Comparison of ENCODE assay signal across 19 mouse cellular contexts in genomic region chr1:80153125-80153716, GRCm38 (mm10).
A peak's percentile ranks its signal among the peaks of the same experiment; 100 is the strongest.
DNase-seq lines count a peak whose midpoint lies in the region; ATAC-seq and TF ChIP-seq lines count a peak whose summit lies in the region.
"Had no signal": no experiment of that assay in that cellular context is flagged by ENCODE, and none has a peak within 500 bp of the region (broad histone marks: within the 10 kb centered on the region; RNA-seq: fewer than 3 reads in every experiment).

No protein-coding gene starts in this region.

- peaks cover 26% of the 10 kb centered on the region for H3K9me3 ChIP-seq in E14TG2a.4 (ENCODE audit: low read length)
- H3K9me3 ChIP-seq: heart, embryonic 15.5 days; liver, embryonic 12.5 days; midbrain, embryonic 10.5 days had no signal

- H3K4me1 ChIP-seq in E14TG2a.4 (replicated peaks; ENCODE audit: low read depth, low read length) = no peaks in the 10 kb centered on the region; the same call in 1 of the 2 replicates
- H3K4me1 ChIP-seq: heart, embryonic 15.5 days; liver, embryonic 12.5 days; midbrain, embryonic 10.5 days had no signal

- H3K4me3 ChIP-seq in E14TG2a.4 (replicated peaks; ENCODE audit: low read length) = no peak overlapping the region
- H3K4me3 ChIP-seq: heart, embryonic 15.5 days; liver, embryonic 12.5 days; midbrain, embryonic 10.5 days had no signal

- H3K36me3 ChIP-seq in E14TG2a.4 (ENCODE audit: insufficient read depth, low read length) = no peaks in the 10 kb centered on the region
- H3K36me3 ChIP-seq: heart, embryonic 15.5 days; liver, embryonic 12.5 days; midbrain, embryonic 10.5 days had no signal

- no peaks in the 10 kb centered on the region for H3K27me3 ChIP-seq in E14TG2a.4 (ENCODE audit: insufficient read depth, low read length)
- H3K27me3 ChIP-seq: heart, embryonic 15.5 days; liver, embryonic 12.5 days had no signal

- DNase-seq in heart, adult 11 months = peak; percentile 22
- no peak for DNase-seq in heart, adult 8-10 months (ENCODE audit: low spot score)
- peak; percentile 54 for DNase-seq in 416B (ENCODE audit: low read depth)
- no peak for DNase-seq in right cerebral cortex, postnatal 36 days (ENCODE audit: low spot score in 2 of 2)
- DNase-seq in frontal cortex, postnatal 14 days (ENCODE audit: low spot score in 2 of 2) = no peak
- DNase-seq in kidney, postnatal 25 days = no peak
- DNase-seq: adrenal gland, postnatal 14 days; cerebellum, adult 9-11 months; kidney, adult 2 months; kidney, postnatal 4 days; left cerebral cortex, postnatal 4 days; lung, postnatal 10 days; right cerebral cortex, adult 18-20 months; thymus, postnatal 36 days had no signal

- peak; percentile 53 for TF ChIP-seq CTCF in E14TG2a.4 (conservative IDR thresholded peaks at IDR 0.05; ENCODE audit: low read length)

- peak; percentile 56 for ATAC-seq in common myeloid progenitor, adult 5-6 weeks (replicated peaks; ENCODE audit: low read depth, poor library complexity, severe bottlenecking)
- ATAC-seq: liver, embryonic 12.5 days had no signal

Comparison
In these comparisons a context has a peak if more than half of its experiments do, and no peak if none do; other contexts are left out.
1. DNase-seq: peak in heart, adult 11 months (single experiment) and 416B (single experiment); none in heart, adult 8-10 months (single experiment), right cerebral cortex, postnatal 36 days (0 of 2), frontal cortex, postnatal 14 days (0 of 2) and kidney, postnatal 25 days (0 of 2).